8 mouse cellular contexts compared by ENCODE assay signal in genomic region chr5:124482966-124483654, GRCm38 (mm10). TPM values are rescaled to one million over a fixed set of nuclear protein-coding genes. Genes with fewer than 3 reads are reported as not detected.
DNase-seq lines count a peak whose midpoint lies in the region; ATAC-seq and TF ChIP-seq lines count a peak whose summit lies in the region.

TSS of gene Snrnp35 (plus strand) at chr5:124483134.

- peak within 1 kb of the TSS; percentile 63 for H3K9ac ChIP-seq in lung, postnatal 0 days (replicated peaks; ENCODE audit: low read depth)

- peak; percentile 90 for DNase-seq in MEL-GATA-1-ER (ENCODE audit: extremely low read depth, low read depth)
- peak; percentile 89 for DNase-seq in cerebellum, adult 8-10 months
- DNase-seq in forelimb bud, embryonic 11.5 days (ENCODE audit: low read depth, low spot score), result peak; percentile 91
- DNase-seq in layer of hippocampus, adult 9-10 months (ENCODE audit: low spot score), result peak; percentile 72
- peak; percentile 92 for DNase-seq in lung, postnatal 0 days (ENCODE audit: low spot score)
- DNase-seq in ovary, postnatal 14 days (ENCODE audit: low spot score), result peak; percentile 93
- peak; percentile 89 for DNase-seq in thymus, postnatal 14 days

- peak; percentile 57 to 71 for ATAC-seq in hematopoietic stem cell, adult 5-6 weeks (replicated peaks in 1 of 2; ENCODE audit: insufficient read depth in 1 of 2, low FRiP score in 2 of 2, low TSS enrichment in 1 of 2, low read depth in 1 of 2, poor library complexity in 2 of 2, severe bottlenecking in 2 of 2)
- ATAC-seq in lung, postnatal 0 days, result peak; percentile 92

- H3K4me1 ChIP-seq in lung, postnatal 0 days (ENCODE audit: insufficient read depth, low read depth, low read length), result peaks cover 9% of the 10 kb centered on the region; the same call in 1 of the 2 replicates

- H3K27me3 ChIP-seq in lung, postnatal 0 days (replicated peaks; ENCODE audit: insufficient read depth, low read length), result no peaks in the 10 kb centered on the region

- H3K9me3 ChIP-seq in lung, postnatal 0 days (ENCODE audit: low read length), result no peaks in the 10 kb centered on the region

- H3K4me3 ChIP-seq in lung, postnatal 0 days (ENCODE audit: low read depth, low read length), result peak within 1 kb of the TSS; percentile 62

- no peak for TF ChIP-seq CTCF in lung, postnatal 0 days (IDR thresholded peaks at IDR 0.05)

- TF ChIP-seq EP300 in lung, postnatal 0 days (IDR thresholded peaks at IDR 0.05), result peak; percentile 74

- H3K4me2 ChIP-seq in lung, postnatal 0 days (replicated peaks; ENCODE audit: low read depth, low read length), result peak within 1 kb of the TSS; percentile 72

- no peaks in the 10 kb centered on the region for H3K36me3 ChIP-seq in lung, postnatal 0 days (ENCODE audit: insufficient read depth, low read length)

- WGBS in lung, postnatal 0 days, result 2% methylated on average over 47 of the region's 48 CpGs

- H3K27ac ChIP-seq in lung, postnatal 0 days (ENCODE audit: low read length), result peak within 1 kb of the TSS; percentile 97

RNA-seq across cellular contexts. Expression of gene Snrnp35, which starts in this region (rescaled TPM):
- total RNA-seq in hematopoietic stem cell, adult 5-6 weeks (2017), result 4.8 and 7.4 TPM in 2 replicates
- 11.7 and 12.8 TPM in 2 replicates for polyA plus RNA-seq in lung, postnatal 0 days (2015; fragmentation: Nextera tagmentation; extraction: Ambion mirVana)

Comparison
In these comparisons a context has a peak if more than half of its experiments do, and no peak if none do; other contexts are left out.
1. Peak in every context shown above with its lines: DNase-seq, ATAC-seq, H3K4me3 ChIP-seq and H3K27ac ChIP-seq.